Mouse (Mus musculus) liver, adult 2 months (tissue): ENCODE data around the gene Cdan1. TPM values are rescaled to one million over a fixed set of nuclear protein-coding genes. Genes with fewer than 3 reads are reported as not detected.

Experiments used
- DNase-seq: peaks from one replicate; pipeline ENCODE4 v3.0.0-alpha.2; 2011; ENCODE audit warnings: low read depth, low spot score; ENCODE audit errors: extremely low read depth
- H3K27ac ChIP-seq: fragments of 200-500 bp; replicated peaks from 2 replicates; pipeline ENCODE4 v1.5.1; 2012; ENCODE audit warnings: low read depth, mild to moderate bottlenecking, control low read depth, inconsistent platforms, low read length; ENCODE audit not compliant: insufficient read depth
- H3K27me3 ChIP-seq: fragments of 200-500 bp; 2 replicates; pipeline ENCODE4 v1.6.1; 2012; ENCODE audit warnings: mild to moderate bottlenecking, moderate library complexity, low read length, inconsistent platforms; ENCODE audit not compliant: control insufficient read depth, insufficient read depth
- H3K36me3 ChIP-seq: fragments of 200-500 bp; 2 replicates; pipeline ENCODE4 v1.6.1; 2012; ENCODE audit warnings: low read length, inconsistent platforms; ENCODE audit not compliant: control insufficient read depth, insufficient read depth
- H3K4me1 ChIP-seq: fragments of 200-500 bp; 2 replicates; pipeline ENCODE4 v1.6.1; 2011; ENCODE audit warnings: low read length; ENCODE audit not compliant: control insufficient read depth, insufficient read depth
- H3K4me3 ChIP-seq: fragments of 200-500 bp; 2 replicates; pipeline ENCODE4 v1.5.1; 2011; ENCODE audit warnings: low read depth, mild to moderate bottlenecking, control low read depth, low read length, moderate library complexity; ENCODE audit not compliant: insufficient read depth
- H3K79me2 ChIP-seq: fragments of 200-500 bp; 2 replicates; pipeline ENCODE4 v1.6.1; 2012; ENCODE audit warnings: inconsistent platforms, mild to moderate bottlenecking, low read length, moderate library complexity; ENCODE audit not compliant: control insufficient read depth, insufficient read depth
- H3K9ac ChIP-seq: fragments of 200-500 bp; 2 replicates; pipeline ENCODE4 v1.6.1; 2012; ENCODE audit warnings: low read depth, mild to moderate bottlenecking, control low read depth, inconsistent platforms, low read length
- CTCF ChIP-seq: fragments of 200-500 bp; IDR thresholded peaks from 2 replicates; pipeline ENCODE4 v1.5.1; 2011; ENCODE audit warnings: low read depth, low read length, control low read depth
- POLR2A ChIP-seq: fragments of 200-500 bp; IDR thresholded peaks from 2 replicates; pipeline ENCODE4 v1.6.1; 2011; ENCODE audit warnings: low read length, control low read depth; ENCODE audit not compliant: insufficient read depth; ENCODE audit errors: extremely low read depth
- WGBS: fragments of 180-500 bp; shearing (Covaris S2); methylation state at CpG from one replicate; pipeline ENCODE4 v1.1.7; 2018; 5-methylcytosine and 5-hydroxymethylcytosine counted together
- polyA plus RNA-seq: library from polyadenylated mRNA; depleted of rRNA; stranded (reverse); fragments of >200 nt; gene quantifications from 2 replicates; pipeline ENCODE4 v1.2.3, GENCODE M21; 2012
- total RNA-seq: library from RNA; depleted of rRNA; stranded (reverse); fragments of >200 nt; gene quantifications from 2 replicates; pipeline ENCODE4 v1.2.3, GENCODE M21; 2014

Gene Cdan1
- total and polyA plus RNA-seq, 2 experiments: 3.4 to 7.7 TPM

DNA sequence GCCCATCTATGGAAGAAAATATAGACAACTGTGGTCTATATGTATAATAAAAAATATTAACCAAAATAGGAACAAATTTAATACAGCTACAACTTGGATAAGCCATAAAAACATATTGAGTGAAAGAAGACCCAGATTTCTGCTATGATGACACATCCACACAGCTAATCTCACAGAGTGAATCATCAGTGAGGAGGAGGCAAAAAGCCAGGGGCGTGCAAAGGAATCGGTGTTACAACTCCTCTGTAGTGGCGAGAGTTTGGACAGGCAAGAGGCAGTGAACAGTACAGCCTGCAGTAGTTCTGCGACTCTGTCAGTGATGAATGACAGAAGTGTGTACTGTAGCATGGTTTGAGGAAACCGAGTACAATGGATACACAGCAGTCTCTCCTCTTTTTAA is 17.4 kb upstream of the Cdan1 start:
- no peaks in the 10 kb centered on the region for H3K4me1 ChIP-seq
- H3K9ac ChIP-seq: no peak overlapping the region
- H3K27me3 ChIP-seq: no peaks in the 10 kb centered on the region
- H3K4me3 ChIP-seq: no peak overlapping the region
- no peak overlapping the region for H3K27ac ChIP-seq
- no peaks in the 10 kb centered on the region for H3K79me2 ChIP-seq
- 87% methylated on average over 5 of the region's 5 CpGs for WGBS
- no peak for TF ChIP-seq POLR2A
- no peak for TF ChIP-seq CTCF
- no peak for DNase-seq
- H3K36me3 ChIP-seq: peaks cover 41% of the 10 kb centered on the region

DNA sequence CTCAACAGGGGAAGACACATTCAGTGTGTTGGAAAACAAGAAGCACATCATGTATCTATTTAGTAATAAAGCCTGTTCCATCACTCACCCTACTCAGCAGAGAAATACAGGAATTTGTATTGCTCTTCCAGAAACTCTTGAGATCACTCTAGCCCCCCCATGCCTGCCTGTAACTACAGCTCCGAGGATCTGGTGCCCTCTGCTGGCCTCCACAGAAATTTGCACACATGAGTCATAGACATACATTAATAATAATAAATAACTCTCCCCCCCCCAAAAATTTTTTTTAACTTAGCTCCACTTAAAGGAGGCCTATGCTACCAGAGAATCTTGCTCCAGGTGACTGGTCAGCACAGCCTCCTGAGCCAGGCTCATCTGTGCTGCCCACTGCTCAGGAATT is 16.6 kb upstream of the Cdan1 start:
- TF ChIP-seq CTCF: peak; percentile 76
- TF ChIP-seq POLR2A: no peak
- H3K4me1 ChIP-seq: peaks cover under 1% of the 10 kb centered on the region; the same call in 1 of the 2 replicates
- 14% methylated on average over 1 of the region's 1 CpGs for WGBS
- no peak overlapping the region for H3K9ac ChIP-seq
- H3K27ac ChIP-seq: no peak overlapping the region
- no peaks in the 10 kb centered on the region for H3K27me3 ChIP-seq
- no peak for DNase-seq
- no peak overlapping the region for H3K4me3 ChIP-seq
- peaks cover 46% of the 10 kb centered on the region for H3K36me3 ChIP-seq
- H3K79me2 ChIP-seq: no peaks in the 10 kb centered on the region

DNA sequence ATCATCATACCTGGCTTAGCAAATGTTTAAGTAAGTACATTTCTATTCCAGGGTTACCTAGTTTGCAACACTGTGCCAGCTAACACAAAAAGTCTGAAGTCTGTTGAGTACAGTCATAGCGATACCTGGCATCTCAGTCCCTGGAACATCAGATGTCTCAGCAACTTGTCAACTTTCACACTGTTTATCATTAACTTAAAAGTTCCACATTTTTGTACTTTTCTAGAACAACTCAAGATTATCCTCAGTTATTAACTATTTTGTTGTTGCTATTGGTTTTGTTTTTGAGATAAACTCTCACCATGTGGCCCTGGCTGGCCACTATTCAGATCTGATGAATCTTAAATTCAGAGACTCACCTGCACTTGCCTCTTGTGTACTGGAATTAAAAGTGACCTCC is 13.5 kb upstream of the Cdan1 start:
- no peak for DNase-seq
- no peak overlapping the region for H3K27ac ChIP-seq
- no peak overlapping the region for H3K4me3 ChIP-seq
- H3K36me3 ChIP-seq: peaks cover 33% of the 10 kb centered on the region
- TF ChIP-seq CTCF (no peak), POLR2A (no peak)
- H3K4me1 ChIP-seq: peaks cover 6% of the 10 kb centered on the region; the same call in 1 of the 2 replicates
- no peaks in the 10 kb centered on the region for H3K79me2 ChIP-seq
- WGBS: 71% methylated on average over 1 of the region's 1 CpGs
- no peaks in the 10 kb centered on the region for H3K27me3 ChIP-seq
- H3K9ac ChIP-seq: no peak overlapping the region

DNA sequence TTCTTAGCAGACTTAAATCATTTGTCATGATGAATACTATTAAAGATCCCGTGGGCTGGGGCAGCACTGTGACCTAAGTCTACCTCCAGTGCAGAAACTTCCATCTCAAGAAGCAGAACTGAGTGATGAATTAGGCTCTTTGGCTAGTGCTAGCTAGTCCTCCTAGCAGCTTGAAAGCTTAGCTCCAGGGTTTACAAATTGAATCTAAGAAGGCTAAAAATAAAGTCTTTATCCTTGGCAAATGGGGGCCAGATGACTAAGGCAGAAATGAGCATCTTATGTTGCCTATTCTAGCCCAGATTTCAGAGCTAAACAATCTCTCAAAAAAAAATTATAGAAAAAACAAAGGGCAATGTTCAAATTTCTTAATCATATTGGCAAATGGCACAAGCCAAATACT is 10.8 kb upstream of the Cdan1 start:
- H3K9ac ChIP-seq: no peak overlapping the region
- WGBS: 84% methylated on average over 1 of the region's 1 CpGs
- peaks cover 6% of the 10 kb centered on the region; the same call in 1 of the 2 replicates for H3K4me1 ChIP-seq
- peak; percentile 64 for DNase-seq
- no peaks in the 10 kb centered on the region for H3K79me2 ChIP-seq
- no peak for TF ChIP-seq POLR2A
- H3K27me3 ChIP-seq: no peaks in the 10 kb centered on the region
- no peak overlapping the region for H3K4me3 ChIP-seq
- no peak overlapping the region for H3K27ac ChIP-seq
- peaks cover 30% of the 10 kb centered on the region for H3K36me3 ChIP-seq

DNA sequence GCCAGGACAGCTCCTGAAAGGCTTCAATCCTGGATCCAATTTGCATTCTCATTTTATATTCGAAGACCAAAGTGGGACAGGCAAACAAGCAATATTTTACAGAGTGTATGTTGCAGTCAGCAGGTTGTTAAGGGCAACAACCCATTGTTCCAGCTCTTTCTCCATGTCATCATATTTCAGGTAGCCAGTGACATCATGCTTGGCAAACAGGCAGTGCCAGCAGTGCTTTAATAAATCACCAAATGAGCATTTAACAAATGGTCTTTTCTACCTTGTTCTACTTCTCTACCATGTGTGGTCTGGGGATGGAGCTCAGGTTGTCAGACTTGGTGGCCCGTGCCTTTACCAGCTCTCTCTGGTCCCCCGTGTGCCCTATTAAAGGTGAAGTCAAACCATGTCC is 8.2 kb upstream of the Cdan1 start:
- Histone ChIP-seq H3K9ac (no peak overlapping the region), H3K4me3 (no peak overlapping the region), H3K79me2 (no peaks in the 10 kb centered on the region), H3K4me1 (peaks cover 6% of the 10 kb centered on the region; the same call in 1 of the 2 replicates), H3K36me3 (peaks cover 15% of the 10 kb centered on the region), H3K27me3 (no peaks in the 10 kb centered on the region), H3K27ac (no peak overlapping the region)
- 90% methylated on average over 3 of the region's 3 CpGs for WGBS
- no peak for TF ChIP-seq CTCF
- TF ChIP-seq POLR2A: no peak
- DNase-seq: peak; percentile 15

DNA sequence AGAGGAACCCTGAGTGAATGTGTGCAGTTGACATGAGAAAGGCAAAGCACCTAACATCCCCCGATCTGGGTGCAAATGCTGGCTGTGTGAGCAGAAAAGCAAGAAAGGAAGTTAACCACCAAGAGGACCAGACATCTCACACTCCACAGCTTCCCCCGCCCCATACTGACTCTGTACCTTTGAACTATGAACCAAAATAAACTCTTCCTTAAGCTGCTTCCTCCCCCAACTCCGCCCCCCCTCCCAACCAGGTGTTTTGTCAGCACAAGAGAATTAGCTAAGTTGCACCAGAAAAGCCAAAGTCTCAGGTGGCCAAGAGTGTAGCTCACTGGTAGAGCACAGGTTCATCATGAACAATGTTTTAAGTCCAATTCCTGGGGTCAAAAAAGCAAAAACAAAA is 3.2 kb upstream of the Cdan1 start:
- no peak overlapping the region for H3K9ac ChIP-seq
- no peaks in the 10 kb centered on the region for H3K27me3 ChIP-seq
- H3K4me1 ChIP-seq: no peaks in the 10 kb centered on the region
- no peak for DNase-seq
- TF ChIP-seq POLR2A: no peak
- 85% methylated on average over 3 of the region's 3 CpGs for WGBS
- no peaks in the 10 kb centered on the region for H3K79me2 ChIP-seq
- no peaks in the 10 kb centered on the region for H3K36me3 ChIP-seq
- no peak overlapping the region for H3K4me3 ChIP-seq
- no peak overlapping the region for H3K27ac ChIP-seq
